ENCODE assay signal across 11 mouse cellular contexts in the genomic region with DNA sequence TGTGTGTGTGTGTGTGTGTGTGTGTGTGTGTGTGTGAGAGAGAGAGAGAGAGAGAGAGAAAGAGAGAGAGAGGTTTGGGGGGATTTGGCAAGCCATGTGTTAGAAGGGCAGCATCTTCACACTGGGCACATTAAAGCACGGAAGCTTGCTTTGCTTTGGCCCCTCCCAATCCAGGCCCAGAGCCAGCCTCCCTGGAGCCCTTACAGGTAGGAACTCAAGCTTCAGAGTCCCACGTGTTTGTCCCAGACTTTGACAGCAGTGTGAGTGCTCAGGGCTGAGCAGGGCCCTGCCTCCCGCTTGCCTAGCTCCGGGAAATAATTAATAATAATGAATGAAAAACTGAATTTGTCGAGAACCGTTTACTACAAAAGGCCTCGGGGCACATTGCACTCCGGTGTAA.
DNase-seq lines count a peak whose midpoint lies in the region; ATAC-seq and TF ChIP-seq lines count a peak whose summit lies in the region.
"Had no signal": no experiment of that assay in that cellular context is flagged by ENCODE, and none has a peak within 500 bp of the region (broad histone marks: within the 10 kb centered on the region; RNA-seq: fewer than 3 reads in every experiment).

No protein-coding gene starts in this region.

- H3K36me3 ChIP-seq in forebrain, postnatal 0 days (ENCODE audit: insufficient read depth): peaks cover 33% of the 10 kb centered on the region
- H3K36me3 ChIP-seq: limb, embryonic 12.5 days; lung, embryonic 15.5 days had no signal

- no peaks in the 10 kb centered on the region for H3K4me1 ChIP-seq in forebrain, postnatal 0 days (ENCODE audit: insufficient read depth)
- H3K4me1 ChIP-seq: lung, embryonic 15.5 days had no signal

- H3K9me3 ChIP-seq in forebrain, postnatal 0 days (ENCODE audit: low read length): no peaks in the 10 kb centered on the region
- H3K9me3 ChIP-seq: limb, embryonic 12.5 days; lung, embryonic 15.5 days had no signal

- TF ChIP-seq CTCF in forebrain, postnatal 0 days (IDR thresholded peaks at IDR 0.05; ENCODE audit: low read depth): no peak

- no peak overlapping the region for H3K4me2 ChIP-seq in forebrain, postnatal 0 days (ENCODE audit: low read depth)
- H3K4me2 ChIP-seq: limb, embryonic 12.5 days; lung, embryonic 15.5 days had no signal

- peak; percentile 62 for ATAC-seq in forebrain, postnatal 0 days
- ATAC-seq in frontal cortex, adult (ENCODE audit: low TSS enrichment): no peak

- H3K9ac ChIP-seq in forebrain, postnatal 0 days: no peak overlapping the region
- H3K9ac ChIP-seq: limb, embryonic 12.5 days; lung, embryonic 15.5 days had no signal

- H3K4me3 ChIP-seq in forebrain, postnatal 0 days (ENCODE audit: low read depth, low read length): no peak overlapping the region
- H3K4me3 ChIP-seq: limb, embryonic 12.5 days; lung, embryonic 15.5 days; myocyte had no signal

- no peaks in the 10 kb centered on the region for H3K27me3 ChIP-seq in forebrain, postnatal 0 days (ENCODE audit: insufficient read depth, low read length)

- H3K27ac ChIP-seq in forebrain, postnatal 0 days (ENCODE audit: low read depth, low read length): no peak overlapping the region
- H3K27ac ChIP-seq: lung, embryonic 15.5 days had no signal

- peak; percentile 51 to 58 for DNase-seq in layer of hippocampus, postnatal 10 days (ENCODE audit: low spot score in 2 of 2)
- DNase-seq in layer of hippocampus, adult 8-10 months (ENCODE audit: low spot score in 2 of 2): no peak
- DNase-seq in right cerebral cortex, adult 18-20 months: peak; percentile 29
- no peak for DNase-seq in right cerebral cortex, postnatal 36 days (ENCODE audit: low spot score in 2 of 2)
- DNase-seq in forebrain, postnatal 0 days: no peak
- peak; percentile 51 for DNase-seq in right cerebral cortex, postnatal 14 days
- DNase-seq: kidney, adult 9 months had no signal

- WGBS in forebrain, postnatal 0 days: 12% methylated on average over 8 of the region's 8 CpGs

Comparison
In these comparisons a context has a peak if more than half of its experiments do, and no peak if none do; other contexts are left out.
1. DNase-seq: peak in layer of hippocampus, postnatal 10 days (2 of 2), right cerebral cortex, adult 18-20 months (single experiment) and right cerebral cortex, postnatal 14 days (single experiment); none in layer of hippocampus, adult 8-10 months (0 of 2), right cerebral cortex, postnatal 36 days (0 of 2) and forebrain, postnatal 0 days (single experiment).